Mouse (Mus musculus) testis, postnatal 10 days (tissue): ENCODE results near the gene Itgb7.
A peak's percentile ranks its signal among the peaks of the same experiment; 100 is the strongest.

Source experiments
- DNase-seq: peaks from one replicate; pipeline ENCODE4 v3.0.0; 2021; ENCODE audit warnings: low spot score

Itgb7 gene

DNA sequence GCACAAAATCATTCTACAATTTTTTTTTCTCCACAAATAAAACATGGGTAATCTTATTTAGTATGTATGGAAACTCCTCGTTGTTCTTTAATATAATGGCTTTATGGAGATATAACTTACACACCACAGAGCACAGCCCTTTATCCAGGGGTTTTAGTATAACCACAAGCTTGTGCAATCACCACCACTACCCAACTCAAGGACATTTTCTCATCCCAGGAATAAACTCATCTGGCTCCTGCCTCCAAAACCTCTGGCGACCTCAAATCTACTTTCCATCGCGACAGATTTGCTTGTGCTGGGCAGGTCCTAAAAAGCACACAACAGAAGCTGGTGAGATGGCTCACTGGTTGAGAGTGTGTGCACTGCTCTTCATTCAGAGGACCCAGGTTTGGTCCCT lies 38.1 kb downstream of the Itgb7 start:
- no peak for DNase-seq

DNA sequence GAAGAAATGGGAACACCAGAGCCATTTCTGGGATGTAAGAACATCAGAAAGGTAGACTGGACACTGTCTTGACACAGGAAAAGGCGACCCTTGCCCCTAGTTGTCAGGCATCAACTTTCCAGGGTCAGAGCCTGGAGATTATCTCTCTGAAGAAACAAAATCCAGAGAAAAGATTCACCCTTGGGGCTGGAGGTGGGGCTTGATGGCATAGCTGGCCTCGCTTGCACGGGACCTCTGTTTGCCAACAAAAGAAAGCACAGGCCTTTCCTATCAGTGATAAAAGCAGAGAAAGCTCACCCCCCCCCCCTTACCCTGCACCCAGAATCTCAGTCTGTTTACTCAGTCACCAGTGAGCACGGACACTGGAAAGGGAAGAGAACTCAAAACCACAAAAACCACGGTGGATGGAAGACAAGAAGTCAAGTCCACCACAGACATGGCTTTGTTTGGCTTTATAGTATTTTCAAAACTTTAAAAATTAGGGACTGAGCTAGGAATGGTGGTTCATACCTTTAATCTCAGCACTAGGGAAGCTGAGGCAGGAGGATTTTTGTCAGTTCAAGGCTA lies 38.8 kb downstream of the Itgb7 start:
- DNase-seq: no peak

DNA sequence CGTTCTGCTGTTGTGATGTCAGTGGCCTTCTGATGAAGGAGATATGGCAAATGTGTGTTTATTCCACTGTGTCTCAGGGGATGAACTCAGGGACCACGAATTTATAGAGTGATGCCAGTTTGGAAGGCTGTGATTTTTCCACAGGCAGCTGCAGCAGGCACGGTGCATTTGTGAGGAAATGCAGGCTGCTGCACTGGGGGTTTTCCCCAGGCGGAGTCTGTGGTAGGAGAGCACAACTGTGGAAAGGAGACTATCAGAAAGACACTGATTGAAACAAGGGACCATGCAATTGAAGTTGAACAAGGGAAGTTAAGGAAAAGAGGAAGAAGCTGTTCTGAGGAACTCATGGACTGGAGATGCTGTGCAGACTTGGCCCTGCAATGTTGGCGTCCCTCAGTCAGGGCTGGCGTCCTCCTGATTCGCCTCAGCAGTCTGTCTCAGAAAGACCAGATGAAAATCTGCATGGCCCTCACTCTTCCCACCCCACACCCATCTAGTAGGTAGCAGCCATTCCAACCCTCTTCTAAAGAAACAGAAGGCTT lies 39.4 kb downstream of the Itgb7 start:
- DNase-seq: no peak

DNA sequence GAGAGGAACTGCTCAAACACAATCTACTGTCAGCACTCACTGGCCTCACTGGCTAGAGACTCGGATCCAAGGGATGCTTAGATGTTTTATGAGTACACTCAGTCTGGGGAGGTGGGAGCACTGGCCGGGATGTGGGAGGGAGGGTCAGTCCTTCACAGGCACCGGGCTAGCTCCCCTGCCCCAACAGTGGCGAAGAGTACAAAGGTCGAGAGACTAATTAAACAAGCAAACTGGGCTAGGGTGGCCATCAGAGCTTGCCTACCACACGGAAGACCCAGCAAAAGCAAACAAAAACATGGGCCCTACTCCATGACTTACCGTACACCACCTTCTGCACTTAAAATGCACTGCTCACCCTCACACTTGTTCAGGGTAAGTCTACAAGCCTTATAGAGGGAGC lies 40.0 kb downstream of the Itgb7 start:
- no peak for DNase-seq

DNA sequence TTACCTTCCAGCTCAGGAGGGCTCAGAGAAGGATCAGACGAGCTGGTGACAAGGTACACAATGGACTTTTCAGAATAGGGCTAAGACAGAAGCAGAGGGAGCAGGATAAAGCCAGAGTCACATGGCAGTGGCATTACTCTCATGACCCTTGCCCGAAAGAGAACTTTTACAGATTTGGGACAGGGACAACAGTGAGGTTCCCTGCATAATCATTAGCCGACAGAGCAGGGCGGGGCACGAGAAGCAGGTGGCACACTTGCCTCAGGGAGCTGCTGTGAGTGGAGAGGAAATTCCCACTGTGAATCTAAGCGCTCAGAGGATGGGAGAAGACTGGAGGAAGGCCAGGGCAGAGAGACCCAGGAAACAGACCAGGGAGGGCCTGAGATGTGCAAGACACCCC lies 42.9 kb downstream of the Itgb7 start:
- no peak for DNase-seq

DNA sequence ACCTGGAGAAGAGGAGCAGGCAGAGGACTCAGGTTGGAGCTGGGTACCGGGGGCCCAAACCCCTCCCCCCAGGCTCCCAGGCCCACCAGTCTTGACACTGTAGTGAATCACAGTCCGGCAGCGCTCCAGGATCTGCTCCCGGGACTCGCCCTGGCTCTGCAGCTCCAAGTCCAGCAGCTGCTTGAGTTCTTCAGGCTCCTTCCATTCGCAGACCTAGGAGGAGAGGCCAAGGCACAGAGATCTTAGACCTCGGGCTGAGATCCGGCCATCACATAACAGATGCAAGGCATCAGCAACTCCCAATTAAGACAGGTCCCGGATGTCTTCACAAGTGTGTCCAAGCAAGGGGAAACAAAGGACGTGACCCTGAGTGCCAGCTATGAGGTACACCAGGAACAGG lies 43.6 kb downstream of the Itgb7 start:
- no peak for DNase-seq

DNA sequence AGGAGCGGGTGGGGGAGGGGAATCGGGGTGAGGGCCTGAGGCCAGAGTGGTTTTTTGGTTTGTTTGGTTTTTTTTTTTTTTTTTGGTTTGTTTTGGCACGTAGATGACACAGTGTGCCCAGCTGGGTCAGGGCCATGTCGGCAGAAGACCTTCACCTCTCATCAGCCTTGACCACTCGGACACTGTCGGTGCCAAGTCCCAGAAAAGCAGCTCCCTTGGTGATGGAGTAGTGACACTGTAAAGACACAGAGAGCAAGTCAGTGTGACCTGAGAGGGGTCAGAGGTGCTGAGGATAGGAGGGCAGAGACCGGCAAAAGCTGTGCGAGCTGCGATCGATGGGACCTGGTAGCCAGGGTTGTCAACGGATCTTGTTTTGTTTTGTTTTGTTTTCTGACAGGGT lies 45.5 kb downstream of the Itgb7 start:
- DNase-seq: no peak

DNA sequence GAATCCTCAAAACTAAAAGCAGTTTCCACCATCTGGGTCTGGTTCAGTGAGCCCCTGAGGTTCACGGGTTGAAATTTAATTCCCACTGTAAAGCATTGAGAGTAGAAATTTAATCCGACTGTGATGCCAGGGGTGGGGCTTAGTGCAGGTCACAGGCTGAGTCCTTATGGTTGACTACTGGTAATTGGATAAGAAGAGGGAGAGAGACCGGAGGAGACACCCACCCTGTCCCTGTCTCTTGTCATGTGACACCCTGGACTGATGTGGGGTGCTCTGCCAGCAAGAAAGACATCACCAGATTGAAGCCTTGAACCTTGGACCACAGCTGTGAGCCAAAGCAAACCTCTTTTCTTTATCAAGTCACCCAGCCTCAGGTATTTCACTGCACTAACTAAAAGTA lies 48.7 kb downstream of the Itgb7 start:
- no peak for DNase-seq

DNA sequence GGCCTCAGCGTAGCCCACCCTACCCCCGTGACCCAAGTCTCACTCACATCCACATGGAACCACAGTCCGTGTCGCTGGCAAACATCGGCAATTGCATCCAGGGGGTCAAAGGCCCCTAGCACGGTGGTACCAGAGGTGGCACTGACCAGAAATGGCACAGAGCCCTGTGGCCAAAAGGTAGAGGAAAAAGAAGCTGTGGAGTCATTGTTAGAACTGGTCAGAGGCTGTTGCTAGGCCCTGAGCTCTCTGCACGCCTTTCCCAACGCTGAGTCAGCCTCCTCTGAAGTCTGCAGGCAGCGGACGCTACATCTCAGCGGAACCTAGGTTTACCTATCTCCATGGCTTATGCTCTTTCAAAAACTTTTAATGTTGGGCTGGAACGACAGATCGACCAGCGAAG lies 51.8 kb downstream of the Itgb7 start:
- no peak for DNase-seq

DNA sequence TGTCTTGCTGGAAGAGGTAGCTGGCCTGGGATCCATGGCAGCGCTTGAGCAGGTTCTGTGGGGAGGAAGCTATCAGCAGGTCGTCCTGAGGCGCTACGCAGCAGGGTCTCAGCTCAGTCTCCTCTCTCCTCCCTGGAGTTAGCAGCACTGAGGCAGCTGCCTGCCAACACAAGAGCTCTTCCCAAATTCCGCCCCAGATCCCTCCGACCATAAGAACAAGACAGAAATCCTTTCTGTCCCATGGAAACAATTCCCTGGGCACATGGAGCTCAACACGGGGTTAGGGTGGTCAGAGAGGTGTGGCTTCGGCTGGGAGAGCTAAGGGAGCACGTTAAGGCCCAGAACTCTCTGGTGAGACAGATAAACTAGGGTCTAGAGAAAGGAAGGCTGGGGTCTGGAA lies 52.6 kb downstream of the Itgb7 start:
- DNase-seq: no peak

DNA sequence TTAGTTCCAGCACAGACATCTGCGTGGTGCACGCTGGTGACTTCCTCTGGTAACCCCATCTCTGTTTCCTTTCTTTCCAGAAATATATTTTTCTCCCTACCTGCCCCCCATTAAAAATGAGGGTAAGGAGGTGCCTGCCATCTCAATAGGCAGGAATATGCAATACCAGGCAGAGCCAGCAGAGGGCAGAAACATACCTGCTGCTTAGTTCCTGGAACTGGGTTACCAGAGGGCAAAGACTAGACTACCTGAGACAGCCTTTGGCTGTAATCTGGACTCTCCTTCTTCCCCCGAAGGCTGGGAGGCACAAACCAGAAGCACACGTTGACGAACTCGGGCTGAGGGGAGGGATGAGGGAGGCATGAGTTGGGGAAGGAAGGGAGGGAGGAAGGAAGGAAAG lies 53.5 kb downstream of the Itgb7 start:
- peak; percentile 87 for DNase-seq

DNA sequence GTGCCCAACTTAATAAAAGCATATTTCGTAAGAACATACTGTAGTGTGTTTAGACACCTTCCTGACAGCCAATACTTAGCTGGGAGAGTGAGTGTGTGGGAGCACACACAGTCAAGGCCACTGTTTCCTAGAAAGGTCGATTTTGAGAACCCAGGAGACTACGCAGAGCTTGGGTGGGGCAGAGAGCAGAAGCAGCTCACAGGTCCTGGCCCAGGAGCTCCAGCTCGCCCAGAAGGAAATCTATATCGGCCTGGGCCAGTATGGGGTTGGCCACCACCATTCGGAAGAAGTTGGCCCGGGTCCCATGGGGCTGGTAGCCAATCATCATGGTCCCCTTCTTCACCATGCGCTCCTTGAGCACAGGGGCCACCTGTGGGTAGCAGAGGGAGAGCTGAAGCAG lies 54.3 kb downstream of the Itgb7 start:
- peak; percentile 64 for DNase-seq

DNA sequence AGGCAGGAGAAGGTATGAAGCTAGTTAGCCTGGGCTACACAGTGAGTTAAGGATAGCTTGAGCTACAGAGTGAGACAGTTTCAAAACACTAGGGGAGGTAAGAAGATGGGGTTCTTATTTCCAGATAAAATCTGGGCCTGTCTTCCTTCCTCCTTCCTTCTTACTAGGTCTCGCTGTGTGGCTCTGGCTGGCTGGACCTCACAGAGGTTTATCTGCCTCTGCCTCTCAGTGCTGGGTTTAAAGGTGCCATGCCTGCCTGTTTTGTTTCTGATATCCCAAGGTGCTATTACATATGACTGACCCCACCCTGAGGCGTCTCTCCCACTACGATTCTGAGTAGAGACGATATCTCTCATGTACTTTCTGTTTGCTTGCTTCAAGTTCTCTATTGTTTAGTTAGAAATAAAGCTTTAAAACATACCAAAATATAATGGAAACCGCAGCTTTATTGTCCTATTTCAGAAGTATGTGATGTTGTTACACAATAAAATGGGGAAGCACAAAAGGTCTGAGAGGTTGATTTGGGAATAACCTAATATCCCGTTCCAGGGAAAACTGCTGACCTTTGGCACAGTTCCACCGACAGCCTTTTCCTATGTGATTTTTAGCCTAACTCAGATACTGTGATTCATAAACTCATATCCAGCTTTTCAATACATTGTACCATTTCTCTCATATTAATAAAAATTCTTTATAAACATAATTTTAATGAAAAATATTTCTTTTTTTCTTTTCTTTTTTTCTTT lies 55.0 kb downstream of the Itgb7 start:
- no peak for DNase-seq

DNA sequence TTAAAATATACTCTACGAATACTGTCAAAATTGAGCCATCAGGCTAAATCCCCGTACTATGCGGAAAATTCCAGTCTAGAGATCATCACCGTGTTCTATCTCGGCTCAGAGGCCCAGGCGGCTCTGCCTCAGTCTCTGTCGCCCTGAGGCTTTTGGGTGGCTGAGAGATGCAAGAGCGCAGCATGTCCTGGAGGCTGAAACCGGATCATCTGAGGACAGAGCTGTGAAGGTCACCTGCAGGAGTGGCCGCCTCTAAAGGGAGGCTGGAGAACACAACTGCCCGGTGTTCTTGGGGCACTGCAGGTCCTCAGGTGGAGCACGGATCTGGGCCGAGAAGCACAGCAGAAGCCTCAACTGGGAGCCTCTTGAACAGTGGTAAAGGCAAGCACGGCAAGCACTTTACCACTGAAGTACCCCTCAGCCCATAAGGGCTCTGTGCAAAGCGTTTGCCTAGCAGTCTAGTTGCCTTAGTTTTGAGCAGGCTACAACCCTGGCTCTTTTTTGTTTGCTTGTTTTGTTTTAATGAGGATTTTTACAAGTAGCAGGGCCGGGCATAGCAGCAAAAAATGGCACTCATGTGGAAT lies 55.9 kb downstream of the Itgb7 start:
- no peak for DNase-seq

DNA sequence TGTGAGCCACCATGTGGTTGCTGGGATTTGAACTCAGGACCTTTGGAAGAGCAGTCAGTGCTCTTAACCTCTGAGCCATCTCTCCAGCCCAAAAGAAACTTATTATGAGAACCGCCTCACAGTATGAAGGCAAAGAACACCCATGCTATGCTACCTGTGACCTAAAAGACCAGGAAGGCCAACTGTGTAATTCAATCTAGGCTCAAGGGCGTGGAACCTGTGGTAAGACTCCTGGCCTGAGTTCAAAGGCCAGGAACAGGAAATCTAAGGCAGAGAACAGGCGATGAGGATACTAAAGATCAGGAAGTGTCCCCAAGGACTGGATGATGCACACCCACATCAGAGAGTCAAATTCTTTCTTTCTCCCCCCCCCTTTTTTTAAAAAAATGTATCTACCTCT lies 58.2 kb downstream of the Itgb7 start:
- no peak for DNase-seq

DNA sequence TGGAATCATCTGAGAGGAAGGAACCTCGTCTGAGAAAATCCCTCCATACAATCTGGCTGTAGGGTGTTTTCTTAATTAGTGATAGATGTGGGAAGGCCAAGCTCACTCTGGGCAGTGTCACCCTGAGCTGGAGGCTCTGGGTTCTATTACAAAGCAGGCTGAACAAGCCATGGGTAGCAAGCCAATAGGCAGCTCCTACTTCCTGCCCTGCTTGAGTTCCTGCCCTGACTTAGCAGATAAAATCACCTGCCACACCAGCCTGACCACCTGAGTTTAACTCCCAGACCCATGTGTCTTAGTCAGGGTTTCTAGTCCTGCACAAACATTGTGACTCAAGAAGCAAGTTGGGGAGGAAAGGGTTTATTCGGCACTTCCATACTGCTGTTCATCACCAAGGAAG lies 62.7 kb downstream of the Itgb7 start:
- DNase-seq: no peak

DNA sequence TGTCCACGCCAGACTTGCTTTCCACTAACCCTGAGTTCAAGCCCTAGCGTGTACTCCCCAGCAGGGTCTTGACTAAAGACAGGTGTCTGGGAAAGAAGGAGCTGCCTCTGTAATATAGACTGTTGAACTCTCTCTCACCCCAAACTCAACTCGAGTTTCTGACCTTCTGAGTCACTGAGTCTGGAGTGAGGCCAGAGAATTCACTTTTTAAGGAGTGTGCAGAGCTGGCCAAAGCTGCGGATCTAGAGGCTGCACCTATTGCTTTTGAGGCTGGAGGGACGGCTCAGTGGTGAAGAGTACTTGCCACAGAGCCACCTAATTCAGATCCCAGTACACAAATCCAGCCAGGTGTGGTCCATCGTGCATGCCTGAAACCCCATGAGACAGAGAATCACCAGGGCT lies 64.1 kb downstream of the Itgb7 start:
- DNase-seq: no peak
